Mouse (Mus musculus) lung, postnatal 0 days (tissue): ENCODE results near the gene Ninj1.

Source experiments
- CTCF ChIP-seq: IDR thresholded peaks from 2 replicates; pipeline ENCODE4 v1.5.1; 2016; ENCODE audit warnings: antibody characterized with exemption, mild to moderate bottlenecking
- EP300 ChIP-seq: IDR thresholded peaks from 2 replicates; pipeline ENCODE4 v1.6.1; 2016; ENCODE audit warnings: antibody characterized with exemption, mild to moderate bottlenecking, control low read depth

- TF ChIP-seq CTCF (no peak), EP300 (no peak)
Observed at GRCm38 (mm10) chr13:49186798-49187287, 442 bp upstream of the Ninj1 start.
